Mouse (Mus musculus) yolk sac, embryonic 10.5 days (tissue): ENCODE results near the gene Epb41.

Experiments
- DNase-seq: peaks from one replicate; pipeline ENCODE4 v3.0.0-alpha.2; 2017; ENCODE audit warnings: low spot score

The Epb41 gene

DNA sequence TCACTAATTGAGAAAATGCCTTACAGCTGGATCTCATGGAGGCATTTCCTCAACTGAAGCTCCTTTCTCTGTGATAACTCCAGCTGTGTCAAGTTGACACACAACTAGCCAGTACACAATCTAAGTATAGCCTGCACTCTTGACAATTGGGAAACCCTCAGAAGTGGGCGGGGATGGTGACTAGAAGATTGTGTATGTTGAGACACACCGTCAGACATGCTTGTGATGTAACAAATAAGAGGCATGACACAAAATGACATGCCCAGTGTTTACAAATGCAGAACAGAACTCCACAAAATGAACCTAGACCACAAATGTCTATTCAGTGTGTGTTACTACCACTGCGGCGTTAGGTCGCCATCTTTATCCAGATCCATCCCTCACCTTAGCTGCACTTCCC is 178.0 kb downstream of the Epb41 start:
- no peak for DNase-seq

GRCm38 (mm10) chr4:131890692-131891091 is 184.4 kb downstream of the Epb41 start:
- no peak for DNase-seq

GRCm38 (mm10) chr4:131888564-131888963 is 186.6 kb downstream of the Epb41 start:
- no peak for DNase-seq

GRCm38 (mm10) chr4:131885376-131885775 is 189.7 kb downstream of the Epb41 start:
- no peak for DNase-seq

DNA sequence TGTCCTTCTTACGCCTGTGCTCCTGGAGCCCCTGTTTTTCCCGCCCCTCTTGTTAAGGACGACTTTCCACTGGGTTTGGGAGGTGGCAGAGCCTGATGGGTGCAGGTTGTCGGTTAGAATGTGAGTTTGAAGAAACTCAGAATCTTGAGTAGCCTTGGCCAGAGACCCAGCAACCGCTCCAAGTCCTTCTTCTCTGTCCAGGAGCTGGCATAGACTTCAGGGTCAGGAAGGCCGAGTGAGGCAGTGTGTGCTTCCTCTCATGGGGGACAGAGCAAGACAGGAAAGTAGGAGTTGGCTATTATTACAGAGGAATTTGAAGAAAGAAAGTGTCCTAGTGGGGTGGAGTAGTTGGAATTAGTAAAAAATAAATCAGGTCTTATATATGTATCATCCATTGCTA is 191.6 kb downstream of the Epb41 start:
- no peak for DNase-seq

GRCm38 (mm10) chr4:131881306-131881705 is 193.8 kb downstream of the Epb41 start:
- no peak for DNase-seq

DNA sequence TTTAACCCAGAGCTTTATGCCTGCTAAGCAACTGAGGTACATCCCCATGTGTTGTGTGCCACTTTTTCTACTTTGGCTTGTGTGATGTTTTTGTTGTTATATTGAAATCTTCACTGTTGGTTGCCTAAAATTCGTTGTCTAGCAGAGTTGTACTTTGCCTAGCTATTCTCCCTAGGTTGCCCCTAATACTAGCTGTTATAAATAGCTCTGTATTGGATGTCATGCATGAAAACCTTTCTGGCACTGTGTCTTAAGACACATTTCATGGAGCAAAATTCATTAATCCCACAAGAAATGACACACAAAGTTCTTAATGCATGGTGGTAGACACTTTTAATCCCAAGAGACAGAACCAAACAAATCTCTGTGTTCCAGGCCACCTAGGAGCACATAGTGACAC is 195.4 kb downstream of the Epb41 start:
- no peak for DNase-seq

DNA sequence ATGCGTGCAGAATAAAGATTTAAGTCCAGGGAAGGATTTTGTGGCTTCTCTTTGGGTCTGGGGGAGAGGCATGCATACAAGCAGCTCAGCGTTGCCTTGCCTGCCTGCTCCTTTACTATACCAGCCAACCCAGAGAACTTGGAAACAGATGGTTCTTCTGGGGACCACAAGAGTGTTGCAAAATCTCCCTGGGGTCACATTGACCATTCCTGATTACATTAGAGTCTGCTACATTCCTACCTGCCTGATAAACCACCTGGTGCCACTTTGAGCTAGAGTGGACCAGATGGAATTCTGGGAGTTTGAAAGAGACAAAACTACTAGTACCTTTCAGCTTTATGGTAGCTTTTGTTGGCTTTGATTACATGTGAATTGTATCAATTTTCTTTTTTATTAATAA is 198.3 kb downstream of the Epb41 start:
- no peak for DNase-seq

DNA sequence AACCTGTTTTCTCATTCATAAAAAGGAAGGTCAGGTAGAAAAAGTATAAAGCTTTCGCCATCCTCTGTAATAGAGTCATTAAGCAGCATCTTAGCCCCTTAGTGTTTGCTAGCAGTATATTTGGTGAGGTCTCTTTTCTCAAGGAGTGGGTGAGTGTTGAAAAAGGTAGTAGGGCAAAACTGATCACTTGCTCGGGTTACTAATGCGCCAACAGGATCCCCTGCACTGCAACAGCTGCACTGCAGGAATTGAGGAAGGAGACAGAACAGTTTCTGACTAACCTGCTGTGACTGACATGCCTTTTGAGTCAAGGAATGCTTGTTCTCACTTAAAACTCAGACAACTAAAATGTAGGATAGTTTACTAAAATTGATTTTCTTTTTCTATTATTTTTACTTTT is 199.9 kb downstream of the Epb41 start:
- DNase-seq: no peak

DNA sequence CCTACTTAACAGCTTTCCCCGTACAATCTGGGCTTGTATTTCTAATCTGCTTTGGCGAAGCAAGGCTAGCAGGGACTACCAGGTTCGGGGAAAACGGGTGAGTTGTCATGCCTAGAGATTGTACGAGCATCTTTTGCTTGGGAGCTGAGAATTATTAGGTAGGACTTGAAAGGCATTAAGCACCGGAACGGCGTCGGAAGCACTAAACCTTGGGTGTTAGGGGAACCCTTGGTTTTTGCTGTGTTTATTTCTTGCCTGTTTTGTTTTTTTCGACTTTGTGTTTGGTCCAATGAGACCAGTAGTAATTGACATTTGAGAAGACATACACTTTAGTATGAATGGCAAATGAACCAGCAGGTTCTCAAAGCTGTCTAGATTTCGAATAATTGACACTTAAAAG is 200.6 kb downstream of the Epb41 start:
- no peak for DNase-seq

DNA sequence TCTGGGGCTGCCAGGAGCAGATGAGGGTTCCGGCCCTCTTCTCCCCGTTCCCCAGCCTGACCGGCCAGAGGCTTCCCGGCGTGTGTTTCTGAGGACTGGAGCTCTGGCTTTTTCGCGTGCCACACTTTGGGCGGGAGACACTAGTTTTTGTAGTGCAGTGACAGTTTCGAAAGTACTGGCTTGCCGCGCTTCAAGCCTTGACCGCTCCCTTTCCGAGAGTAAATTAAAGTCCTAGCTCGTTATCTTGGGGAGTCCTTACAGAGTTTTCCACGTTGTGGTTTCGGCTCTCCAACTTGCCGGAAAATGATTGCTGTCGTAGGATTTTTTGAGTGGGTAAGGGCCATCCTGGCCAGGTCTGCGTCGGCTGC is 201.0 kb downstream of the Epb41 start:
- DNase-seq: no peak
